Mouse (Mus musculus): ENCODE data around the gene Aldh1l1. TPM values are rescaled to one million over a fixed set of nuclear protein-coding genes. Genes with fewer than 3 reads are reported as not detected.
A peak's percentile ranks its signal among the peaks of the same experiment; 100 is the strongest.

Gene Aldh1l1
- polyA plus RNA-seq, 1 experiment from 2014 or later, result 4.1 TPM

- Histone ChIP-seq H3K4me3 (ENCODE audit: low read depth, low read length) (no peak overlapping the region), H3K27ac (ENCODE audit: low read depth, low read length) (no peak overlapping the region), H3K36me3 (ENCODE audit: control insufficient read depth, insufficient read depth, low read length) (no peaks in the 10 kb centered on the region), H3K9ac (ENCODE audit: low read length) (no peak overlapping the region), H3K4me1 (ENCODE audit: control insufficient read depth, insufficient read depth, low read length) (peaks cover 14% of the 10 kb centered on the region), H3K27me3 (ENCODE audit: control insufficient read depth, insufficient read depth, low read length) (peaks cover 23% of the 10 kb centered on the region), H3K9me3 (ENCODE audit: control insufficient read depth, low read length) (no peaks in the 10 kb centered on the region), H3K4me2 (no peak overlapping the region)
- DNase-seq (ENCODE audit: low spot score, missing footprints) (no peak), ATAC-seq (ENCODE audit: low FRiP score) (no peak)
- 58% methylated on average over 2 of the region's 2 CpGs for WGBS
Observed at GRCm38 (mm10) chr6:90461181-90461580, 25.0 kb upstream of the Aldh1l1 start.

GRCm38 (mm10) chr6:90461771-90462170 is 24.5 kb upstream of the Aldh1l1 start:
- Histone ChIP-seq H3K27me3 (ENCODE audit: control insufficient read depth, insufficient read depth, low read length) (peaks cover 23% of the 10 kb centered on the region), H3K36me3 (ENCODE audit: control insufficient read depth, insufficient read depth, low read length) (no peaks in the 10 kb centered on the region), H3K4me3 (ENCODE audit: low read depth, low read length) (peak overlapping the region; percentile 61), H3K4me2 (peak overlapping the region; percentile 100), H3K4me1 (ENCODE audit: control insufficient read depth, insufficient read depth, low read length) (peaks cover 14% of the 10 kb centered on the region), H3K9me3 (ENCODE audit: control insufficient read depth, low read length) (no peaks in the 10 kb centered on the region), H3K9ac (ENCODE audit: low read length) (no peak overlapping the region; the same call in 1 of the 2 replicates), H3K27ac (ENCODE audit: low read depth, low read length) (no peak overlapping the region)
- DNase-seq (ENCODE audit: low spot score, missing footprints) (no peak), ATAC-seq (ENCODE audit: low FRiP score) (peak; percentile 8)
- WGBS, result 10% methylated on average over 12 of the region's 12 CpGs

GRCm38 (mm10) chr6:90462181-90462706 is 24.0 kb upstream of the Aldh1l1 start, which contains the start of gene Klf15:
TSS of gene Klf15 (plus strand) at chr6:90462576.
- ATAC-seq (ENCODE audit: low FRiP score) (peak; percentile 87), DNase-seq (ENCODE audit: low spot score, missing footprints) (peak; percentile 97)
- WGBS, result under 1% methylated on average over 70 of the region's 70 CpGs

GRCm38 (mm10) chr6:90462841-90463227 is 23.4 kb upstream of the Aldh1l1 start:
- peaks cover 23% of the 10 kb centered on the region for H3K27me3 ChIP-seq (ENCODE audit: control insufficient read depth, insufficient read depth, low read length)
- H3K27ac ChIP-seq (ENCODE audit: low read depth, low read length), result no peak overlapping the region
- peak; percentile 61 for ATAC-seq (ENCODE audit: low FRiP score)
- no peaks in the 10 kb centered on the region for H3K36me3 ChIP-seq (ENCODE audit: control insufficient read depth, insufficient read depth, low read length)
- peak overlapping the region; percentile 61 for H3K4me3 ChIP-seq (ENCODE audit: low read depth, low read length)
- no peaks in the 10 kb centered on the region for H3K9me3 ChIP-seq (ENCODE audit: control insufficient read depth, low read length)
- peaks cover 14% of the 10 kb centered on the region for H3K4me1 ChIP-seq (ENCODE audit: control insufficient read depth, insufficient read depth, low read length)
- peak; percentile 88 for DNase-seq (ENCODE audit: low spot score, missing footprints)
- peak overlapping the region; percentile 100 for H3K4me2 ChIP-seq
- H3K9ac ChIP-seq (ENCODE audit: low read length), result peak overlapping the region; percentile 72
- under 1% methylated on average over 31 of the region's 38 CpGs for WGBS

More at GRCm38 (mm10) chr6:90462181-90462706, 24.0 kb upstream of the Aldh1l1 start, which contains the start of gene Klf15:
- H3K9ac ChIP-seq (ENCODE audit: low read length), result peak within 1 kb of the TSS; percentile 72
- H3K4me2 ChIP-seq, result peak within 1 kb of the TSS; percentile 100
- no peaks in the 10 kb centered on the region for H3K9me3 ChIP-seq (ENCODE audit: control insufficient read depth, low read length)
- peak within 1 kb of the TSS; percentile 61 for H3K4me3 ChIP-seq (ENCODE audit: low read depth, low read length)
- H3K27me3 ChIP-seq (ENCODE audit: control insufficient read depth, insufficient read depth, low read length), result peaks cover 23% of the 10 kb centered on the region
- no peak within 1 kb of the TSS for H3K27ac ChIP-seq (ENCODE audit: low read depth, low read length)
- H3K36me3 ChIP-seq (ENCODE audit: control insufficient read depth, insufficient read depth, low read length), result no peaks in the 10 kb centered on the region
- peaks cover 14% of the 10 kb centered on the region for H3K4me1 ChIP-seq (ENCODE audit: control insufficient read depth, insufficient read depth, low read length)

GRCm38 (mm10) chr6:90463228-90463862 is 22.9 kb upstream of the Aldh1l1 start:
- no peaks in the 10 kb centered on the region for H3K36me3 ChIP-seq (ENCODE audit: control insufficient read depth, insufficient read depth, low read length)
- H3K9ac ChIP-seq (ENCODE audit: low read length), result peak overlapping the region; percentile 72
- peak overlapping the region; percentile 100 for H3K4me2 ChIP-seq
- WGBS, result under 1% methylated on average over 31 of the region's 31 CpGs
- H3K4me1 ChIP-seq (ENCODE audit: control insufficient read depth, insufficient read depth, low read length), result peaks cover 14% of the 10 kb centered on the region
- H3K4me3 ChIP-seq (ENCODE audit: low read depth, low read length), result peak overlapping the region; percentile 61
- ATAC-seq (ENCODE audit: low FRiP score) (peak; percentile 77), DNase-seq (ENCODE audit: low spot score, missing footprints) (peak; percentile 93)
- no peak overlapping the region for H3K27ac ChIP-seq (ENCODE audit: low read depth, low read length)
- peaks cover 23% of the 10 kb centered on the region for H3K27me3 ChIP-seq (ENCODE audit: control insufficient read depth, insufficient read depth, low read length)
- H3K9me3 ChIP-seq (ENCODE audit: control insufficient read depth, low read length), result no peaks in the 10 kb centered on the region

GRCm38 (mm10) chr6:90463890-90464421 is 22.3 kb upstream of the Aldh1l1 start:
- no peak overlapping the region for H3K27ac ChIP-seq (ENCODE audit: low read depth, low read length)

GRCm38 (mm10) chr6:90465028-90465640 is 21.1 kb upstream of the Aldh1l1 start:
- Histone ChIP-seq H3K27ac (ENCODE audit: low read depth, low read length) (no peak overlapping the region), H3K36me3 (ENCODE audit: control insufficient read depth, insufficient read depth, low read length) (no peaks in the 10 kb centered on the region), H3K4me1 (ENCODE audit: control insufficient read depth, insufficient read depth, low read length) (peaks cover 14% of the 10 kb centered on the region), H3K4me3 (ENCODE audit: low read depth, low read length) (no peak overlapping the region), H3K27me3 (ENCODE audit: control insufficient read depth, insufficient read depth, low read length) (peaks cover 23% of the 10 kb centered on the region), H3K4me2 (no peak overlapping the region), H3K9me3 (ENCODE audit: control insufficient read depth, low read length) (no peaks in the 10 kb centered on the region), H3K9ac (ENCODE audit: low read length) (no peak overlapping the region)
- ATAC-seq (ENCODE audit: low FRiP score) (no peak), DNase-seq (ENCODE audit: low spot score, missing footprints) (no peak)
- 94% methylated on average over 11 of the region's 11 CpGs for WGBS

More at GRCm38 (mm10) chr6:90463890-90464421, 22.3 kb upstream of the Aldh1l1 start:
- 44% methylated on average over 7 of the region's 7 CpGs for WGBS
- peaks cover 14% of the 10 kb centered on the region for H3K4me1 ChIP-seq (ENCODE audit: control insufficient read depth, insufficient read depth, low read length)
- H3K9me3 ChIP-seq (ENCODE audit: control insufficient read depth, low read length), result no peaks in the 10 kb centered on the region
- peaks cover 23% of the 10 kb centered on the region for H3K27me3 ChIP-seq (ENCODE audit: control insufficient read depth, insufficient read depth, low read length)
- DNase-seq (ENCODE audit: low spot score, missing footprints) (peak; percentile 91), ATAC-seq (ENCODE audit: low FRiP score) (no peak)
- H3K4me2 ChIP-seq, result peak overlapping the region; percentile 100
- H3K9ac ChIP-seq (ENCODE audit: low read length), result no peak overlapping the region
- H3K36me3 ChIP-seq (ENCODE audit: control insufficient read depth, insufficient read depth, low read length), result no peaks in the 10 kb centered on the region
- peak overlapping the region; percentile 61 for H3K4me3 ChIP-seq (ENCODE audit: low read depth, low read length)

- 87% methylated on average over 10 of the region's 10 CpGs for WGBS
- Histone ChIP-seq H3K27me3 (ENCODE audit: control insufficient read depth, insufficient read depth, low read length) (peaks cover 19% of the 10 kb centered on the region), H3K4me1 (ENCODE audit: control insufficient read depth, insufficient read depth, low read length) (peaks cover 14% of the 10 kb centered on the region), H3K9me3 (ENCODE audit: control insufficient read depth, low read length) (no peaks in the 10 kb centered on the region), H3K27ac (ENCODE audit: low read depth, low read length) (no peak overlapping the region), H3K4me2 (no peak overlapping the region), H3K9ac (ENCODE audit: low read length) (no peak overlapping the region), H3K36me3 (ENCODE audit: control insufficient read depth, insufficient read depth, low read length) (no peaks in the 10 kb centered on the region), H3K4me3 (ENCODE audit: low read depth, low read length) (no peak overlapping the region)
- ATAC-seq (ENCODE audit: low FRiP score), result no peak
- no peak for DNase-seq (ENCODE audit: low spot score, missing footprints)
Observed at GRCm38 (mm10) chr6:90466079-90466478, 20.1 kb upstream of the Aldh1l1 start.

Data from midbrain, embryonic 11.5 days (tissue).